Mouse (Mus musculus) thymus, postnatal 0 days (tissue): ENCODE measurements around the gene Mob3b. TPM values are rescaled to one million over a fixed set of nuclear protein-coding genes. Genes with fewer than 3 reads are reported as not detected.

Experiments used
- DNase-seq: peaks from one replicate; pipeline ENCODE4 v3.0.0-alpha.2; 2015; ENCODE audit warnings: low spot score
- polyA plus RNA-seq: library from polyadenylated mRNA; unstranded; fragments of >200 nt; fragmentation: Nextera tagmentation; extraction: Ambion mirVana; gene quantifications from 2 replicates; pipeline ENCODE4 v1.2.1, GENCODE M21; 2015

Mob3b gene
- polyA plus RNA-seq, 1 experiment from 2014 or later: 6.2 TPM

DNA sequence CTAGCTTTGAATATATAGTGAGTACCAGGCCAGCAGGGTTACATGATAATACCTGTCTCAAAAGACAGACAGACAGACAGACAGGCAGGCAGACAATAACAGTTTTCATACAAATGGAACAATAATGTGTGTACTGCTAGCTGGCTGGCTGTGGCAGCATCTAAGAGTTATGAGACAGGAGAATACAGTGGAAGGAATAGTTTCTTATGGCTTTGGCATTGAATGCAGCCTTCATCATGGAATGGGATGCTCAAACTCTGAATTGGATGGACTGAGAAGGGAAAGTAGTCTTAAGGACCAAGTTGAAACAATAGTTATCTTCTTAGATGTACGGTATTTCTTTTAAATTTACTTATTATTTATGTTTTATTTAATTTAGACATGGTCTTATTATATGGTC lies 258.0 kb downstream of the Mob3b start:
- DNase-seq: no peak

Other genes with a start within 250 kb of the Mob3b start
- gene Ifnk, start 5.4 kb downstream of the Mob3b start, polyA plus RNA-seq: 0.17 TPM in 1 of 2 replicates, not detected in the other
- gene C9orf72, start 68.7 kb upstream of the Mob3b start, polyA plus RNA-seq: 7.3 TPM in 2 replicates